Mouse (Mus musculus) ES-Bruce4 (cell line): ENCODE results near the gene Inka1. TPM values are rescaled to one million over a fixed set of nuclear protein-coding genes. Genes with fewer than 3 reads are reported as not detected.

Experiments used
- H3K27ac ChIP-seq: 2 replicates; pipeline ENCODE4 v1.5.1; 2012; ENCODE audit warnings: low read length, inconsistent platforms; ENCODE audit not compliant: insufficient read depth
- H3K27me3 ChIP-seq: 2 replicates; pipeline ENCODE4 v1.6.1; 2012; ENCODE audit warnings: mild to moderate bottlenecking, low read length, inconsistent platforms; ENCODE audit not compliant: control insufficient read depth, poor library complexity, insufficient read depth, severe bottlenecking
- H3K36me3 ChIP-seq: 2 replicates; pipeline ENCODE4 v1.6.1; 2012; ENCODE audit warnings: inconsistent platforms, mild to moderate bottlenecking, low read length, moderate library complexity; ENCODE audit not compliant: control insufficient read depth, poor library complexity, insufficient read depth, severe bottlenecking
- H3K4me1 ChIP-seq: one replicate; pipeline ENCODE4 v1.8.1; 2011; ENCODE audit warnings: low read length; ENCODE audit not compliant: control insufficient read depth, insufficient read depth
- H3K4me3 ChIP-seq: 2 replicates; pipeline ENCODE4 v1.5.1; 2011; ENCODE audit warnings: low read depth, mild to moderate bottlenecking, low read length
- H3K9ac ChIP-seq: 2 replicates; pipeline ENCODE4 v1.6.1; 2012; ENCODE audit warnings: low read depth, mild to moderate bottlenecking, inconsistent platforms; ENCODE audit not compliant: poor library complexity, severe bottlenecking
- H3K9me3 ChIP-seq: replicated peaks from 2 replicates; pipeline ENCODE4 v1.6.1; 2012; ENCODE audit warnings: mild to moderate bottlenecking, low read length, inconsistent platforms; ENCODE audit not compliant: control insufficient read depth, poor library complexity, insufficient read depth, severe bottlenecking
- CTCF ChIP-seq: IDR thresholded peaks from one replicate; pipeline ENCODE4 v1.8.1; 2011; ENCODE audit warnings: low read depth, low read length
- EP300 ChIP-seq: IDR thresholded peaks from 2 replicates; pipeline ENCODE4 v1.6.1; 2011; ENCODE audit warnings: low read depth, low read length; ENCODE audit not compliant: insufficient read depth
- POLR2A ChIP-seq: IDR thresholded peaks from one replicate; pipeline ENCODE4 v1.8.1; 2011; ENCODE audit warnings: low read length; ENCODE audit not compliant: insufficient read depth
- polyA plus RNA-seq: library from polyadenylated mRNA; stranded (reverse); fragments of >200 nt; gene quantifications from 2 replicates; pipeline ENCODE4 v1.2.4, GENCODE M21; 2011; ENCODE audit warnings: low read depth; ENCODE audit not compliant: missing spikeins, insufficient read depth, insufficient read length

The Inka1 gene
- polyA plus RNA-seq, 1 experiment = 1.4 TPM

GRCm38 (mm10) chr9:107987950-107988349 is 2.3 kb upstream of the Inka1 start:
- no peak overlapping the region for H3K9ac ChIP-seq
- H3K4me3 ChIP-seq = no peak overlapping the region
- H3K4me1 ChIP-seq = no peaks in the 10 kb centered on the region
- TF ChIP-seq POLR2A (no peak), CTCF (no peak), EP300 (no peak)
- no peaks in the 10 kb centered on the region for H3K36me3 ChIP-seq
- H3K27ac ChIP-seq = no peak overlapping the region
- no peaks in the 10 kb centered on the region for H3K27me3 ChIP-seq
- no peaks in the 10 kb centered on the region for H3K9me3 ChIP-seq

DNA sequence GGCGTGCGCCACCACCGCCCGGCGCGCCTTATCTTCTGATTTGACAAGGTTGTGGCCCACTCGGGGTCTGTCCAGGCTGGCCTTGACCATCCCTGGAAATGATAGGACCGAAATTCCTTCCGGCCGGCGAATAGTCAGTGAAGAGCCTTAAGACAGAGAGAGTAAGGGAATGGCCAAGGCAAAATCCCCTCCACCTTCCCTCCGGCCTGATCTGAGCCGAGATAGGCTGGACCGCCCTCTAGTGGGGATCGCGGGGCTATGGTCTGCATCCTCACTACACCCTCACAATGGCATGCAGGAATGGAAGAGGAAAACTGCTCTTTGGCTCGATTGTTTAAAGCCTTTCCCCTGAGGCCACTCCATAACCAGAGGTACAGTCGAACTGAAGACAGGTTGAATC is 697 bp upstream of the Inka1 start:
- no peaks in the 10 kb centered on the region for H3K4me1 ChIP-seq
- H3K4me3 ChIP-seq = peak overlapping the region; percentile 63
- no peaks in the 10 kb centered on the region for H3K36me3 ChIP-seq
- no peaks in the 10 kb centered on the region for H3K9me3 ChIP-seq
- H3K27me3 ChIP-seq = no peaks in the 10 kb centered on the region
- H3K9ac ChIP-seq = peak overlapping the region; percentile 47; the same call in 1 of the 2 replicates
- no peak overlapping the region for H3K27ac ChIP-seq
- 0 out of 2 replicates have a peak, but pooled peaks have one; percentile 16 for TF ChIP-seq EP300
- TF ChIP-seq POLR2A = no peak
- peak; percentile 96 for TF ChIP-seq CTCF

- H3K27ac ChIP-seq = no peak overlapping the region
- no peak overlapping the region for H3K9ac ChIP-seq
- H3K4me3 ChIP-seq = peak overlapping the region; percentile 71
- H3K4me1 ChIP-seq = no peaks in the 10 kb centered on the region
- no peaks in the 10 kb centered on the region for H3K36me3 ChIP-seq
- no peak for TF ChIP-seq EP300
- TF ChIP-seq CTCF = no peak
- no peak for TF ChIP-seq POLR2A
- H3K9me3 ChIP-seq = no peaks in the 10 kb centered on the region
- H3K27me3 ChIP-seq = no peaks in the 10 kb centered on the region
Measured at GRCm38 (mm10) chr9:107984754-107985055, 974 bp downstream of the Inka1 start.

- Histone ChIP-seq H3K4me1 (no peaks in the 10 kb centered on the region), H3K9ac (no peak overlapping the region), H3K4me3 (no peak overlapping the region), H3K9me3 (no peaks in the 10 kb centered on the region), H3K27ac (no peak overlapping the region), H3K36me3 (no peaks in the 10 kb centered on the region), H3K27me3 (no peaks in the 10 kb centered on the region)
- TF ChIP-seq POLR2A (no peak), EP300 (no peak), CTCF (no peak)
Measured at GRCm38 (mm10) chr9:107984052-107984753, 1.5 kb downstream of the Inka1 start.

DNA sequence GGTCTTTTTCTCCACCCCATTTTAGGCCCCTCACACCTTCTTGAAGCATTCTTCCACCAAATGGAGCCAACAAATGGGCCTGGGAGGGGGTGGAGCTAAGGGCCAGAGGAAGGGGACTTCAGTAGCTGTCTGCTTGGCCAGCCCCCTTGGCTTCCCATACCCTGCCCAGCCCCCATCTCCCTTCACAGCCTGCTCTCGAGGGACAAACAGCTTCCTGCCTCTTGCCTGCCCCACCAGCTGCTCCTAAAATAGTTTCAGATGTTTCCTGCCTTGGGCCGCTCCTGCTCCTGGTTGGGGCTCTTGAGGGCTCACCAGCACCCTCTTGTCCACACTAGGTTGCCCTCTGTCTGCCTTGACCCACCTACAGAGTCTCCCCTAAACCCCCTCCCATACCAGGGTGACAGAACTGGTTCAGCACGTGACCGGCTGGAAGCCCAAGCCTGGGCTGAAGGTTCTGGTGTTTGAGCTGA is 2.2 kb downstream of the Inka1 start:
- no peak for TF ChIP-seq CTCF
- TF ChIP-seq EP300 = no peak
- Histone ChIP-seq H3K4me3 (no peak overlapping the region), H3K9ac (no peak overlapping the region), H3K27me3 (no peaks in the 10 kb centered on the region), H3K9me3 (no peaks in the 10 kb centered on the region), H3K4me1 (no peaks in the 10 kb centered on the region), H3K36me3 (no peaks in the 10 kb centered on the region), H3K27ac (no peak overlapping the region)

DNA sequence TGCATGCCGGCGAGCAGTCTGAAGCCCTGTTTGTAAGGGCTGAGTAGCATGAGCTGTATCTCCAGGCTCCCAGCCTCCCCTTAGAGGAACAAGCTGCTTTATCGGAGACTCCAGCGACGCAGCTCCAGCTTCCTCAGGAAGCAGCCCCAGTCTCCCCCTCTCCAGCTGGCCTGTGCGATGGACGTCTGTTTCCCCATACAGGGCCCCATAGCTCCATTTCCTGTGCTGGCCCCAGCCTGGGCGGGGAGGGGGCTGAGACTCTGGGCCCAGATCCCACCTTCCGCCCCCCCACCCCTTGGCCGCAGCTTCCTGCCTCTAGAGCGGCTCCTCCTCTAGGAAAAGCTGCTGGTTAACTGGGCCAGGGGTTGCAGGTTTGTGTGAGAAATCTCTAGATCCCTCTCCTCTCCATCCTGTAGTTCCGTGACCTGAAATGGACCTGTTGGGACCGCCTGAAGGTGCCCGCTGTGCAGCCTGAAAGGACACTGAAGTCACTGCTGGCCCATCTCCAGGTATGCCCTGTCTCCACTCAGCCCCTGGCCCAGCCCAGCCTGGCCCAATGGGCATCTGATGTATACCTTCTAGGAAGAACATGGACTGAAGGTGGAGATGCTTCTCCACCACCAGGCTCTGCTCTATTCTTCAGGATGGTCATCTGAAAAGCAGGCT is 2.9 kb downstream of the Inka1 start, which contains the start of gene Gm20661:
TSS of gene Gm20661 (plus strand) at position 378 of the 666 bp plus-strand sequence.
- TF ChIP-seq POLR2A (no peak), CTCF (no peak), EP300 (no peak)
- H3K4me1 ChIP-seq = no peaks in the 10 kb centered on the region
- peak within 1 kb of the TSS; percentile 20; the same call in 1 of the 2 replicates for H3K4me3 ChIP-seq
- H3K36me3 ChIP-seq = no peaks in the 10 kb centered on the region
- no peak within 1 kb of the TSS for H3K27ac ChIP-seq
- H3K9ac ChIP-seq = no peak within 1 kb of the TSS
- H3K9me3 ChIP-seq = no peaks in the 10 kb centered on the region
- no peaks in the 10 kb centered on the region for H3K27me3 ChIP-seq
